Mouse (Mus musculus): ENCODE results near the gene Cabp1.

Cabp1 gene

DNA sequence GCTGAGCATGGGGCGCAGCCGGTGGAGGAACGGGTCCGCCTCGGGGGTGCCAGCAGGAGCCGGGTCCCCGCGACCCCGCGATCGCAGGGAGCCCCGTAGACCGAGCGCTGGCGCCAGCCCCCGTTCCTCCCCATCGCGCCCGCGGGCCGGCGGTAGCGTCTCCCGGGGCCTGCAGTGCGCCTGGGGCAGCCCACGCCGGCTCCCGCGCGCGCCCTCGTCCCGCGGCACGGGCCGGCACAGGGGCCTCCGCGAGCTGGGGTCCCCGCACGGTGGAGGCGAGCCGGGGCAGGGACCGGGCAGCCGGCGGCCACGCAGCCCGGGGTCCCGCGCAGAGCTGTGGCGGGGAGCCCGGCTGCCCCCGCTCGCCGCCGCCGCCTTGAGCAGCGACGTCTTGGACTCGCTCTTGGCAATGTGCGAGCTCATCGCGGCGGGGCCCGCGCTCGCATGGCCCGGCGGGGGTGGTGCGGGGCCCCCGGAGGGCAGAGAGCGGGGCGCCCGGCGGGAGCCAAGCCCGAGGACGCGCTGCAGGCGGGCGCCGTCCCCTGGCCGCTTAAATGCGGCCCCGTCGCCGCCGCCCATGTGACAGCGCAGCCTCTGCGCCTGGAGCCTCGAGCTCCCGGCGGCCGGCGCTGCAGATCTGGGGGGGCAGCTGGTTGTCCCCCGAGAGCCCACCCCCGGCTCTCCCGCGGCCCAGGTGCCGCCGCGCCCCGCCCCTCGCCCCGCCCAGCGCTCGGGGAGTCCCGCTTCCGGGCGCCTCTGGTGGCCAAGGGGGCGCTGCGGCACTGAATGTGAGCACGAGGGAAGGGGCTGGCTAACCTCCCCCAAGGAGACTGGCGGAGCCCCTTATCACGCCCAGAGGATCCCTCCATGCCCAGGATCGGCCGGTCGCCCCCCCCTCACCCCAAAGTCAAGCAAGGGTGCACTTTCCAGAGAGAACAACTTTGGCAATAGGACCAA, at the start of gene Cabp1:
Gene Cabp1, minus strand, starts transcription at position 713 of the 957 bp plus-strand sequence.
- CTCF ChIA-PET: no interaction called here

- CTCF ChIA-PET: interaction anchor here (0.6 kb wide), 2 partner anchors 60 to 276 kb away, joined by 3 to 11 read pairs; no protein-coding TSS in a partner anchor
Measured at GRCm38 (mm10) chr5:115240191-115240590, 46.0 kb upstream of the Cabp1 start.

GRCm38 (mm10) chr5:115238729-115239195, 44.6 kb upstream of the Cabp1 start:
- CTCF ChIA-PET: no interaction called here

DNA sequence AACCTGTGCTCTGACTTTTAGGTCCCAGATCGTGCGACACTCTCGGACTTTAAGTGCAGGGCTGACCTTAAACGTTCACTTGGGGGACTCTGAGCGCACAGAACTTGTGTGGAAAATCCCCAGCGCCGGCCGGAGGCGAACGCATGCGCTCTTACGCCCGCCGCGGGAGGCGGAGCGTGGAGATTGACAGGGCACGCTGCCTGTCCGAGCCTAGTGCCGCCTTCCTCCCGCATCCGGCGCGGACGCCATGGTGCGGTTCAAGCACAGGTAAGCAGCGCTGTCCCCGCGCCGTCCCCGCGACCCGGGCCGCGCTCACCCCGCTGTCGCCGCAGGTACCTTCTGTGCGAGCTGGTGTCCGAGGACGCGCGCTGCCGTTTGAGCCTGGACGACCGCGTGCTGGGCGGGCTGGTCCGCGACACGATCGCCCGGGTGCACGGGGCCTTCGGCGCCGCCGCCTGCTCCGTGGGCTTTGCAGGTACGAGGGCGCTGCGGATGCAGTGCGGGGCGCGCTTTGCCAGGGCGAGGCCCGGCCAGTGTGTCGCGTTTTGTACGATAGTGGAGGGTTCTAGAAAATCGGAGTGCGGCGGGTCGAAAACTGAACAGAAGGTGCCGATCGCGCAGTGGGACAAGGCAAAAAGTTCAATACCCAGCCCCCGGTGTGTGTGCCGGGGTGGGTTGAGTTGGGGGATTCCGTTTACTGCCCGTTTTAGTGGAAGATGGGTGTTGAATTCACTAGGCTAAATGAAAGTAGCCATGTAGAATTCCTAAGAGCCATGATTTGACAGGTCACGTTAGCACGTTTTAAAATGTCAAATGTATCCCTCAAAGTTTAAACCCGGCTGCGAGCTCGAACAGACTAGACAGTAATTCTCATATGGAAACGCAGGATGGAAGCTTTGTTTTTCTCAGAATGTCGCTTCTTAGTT, 43.9 kb upstream of the Cabp1 start:
- CTCF ChIA-PET: no interaction called here

- CTCF ChIA-PET: interaction anchor here (0.5 to 1.4 kb wide), 2 partner anchors 11 to 74 kb away, joined by 3 read pairs; no protein-coding TSS in a partner anchor
Measured at GRCm38 (mm10) chr5:115235786-115236263, 41.6 kb upstream of the Cabp1 start, which contains the start of gene Pop5. Gene Pop5, plus strand, starts transcription at chr5:115235836.

- CTCF ChIA-PET: interaction anchor here (0.5 to 1.4 kb wide), 2 partner anchors 11 to 74 kb away, joined by 3 read pairs; no protein-coding TSS in a partner anchor
Measured at GRCm38 (mm10) chr5:115235323-115235771, 41.2 kb upstream of the Cabp1 start.

DNA sequence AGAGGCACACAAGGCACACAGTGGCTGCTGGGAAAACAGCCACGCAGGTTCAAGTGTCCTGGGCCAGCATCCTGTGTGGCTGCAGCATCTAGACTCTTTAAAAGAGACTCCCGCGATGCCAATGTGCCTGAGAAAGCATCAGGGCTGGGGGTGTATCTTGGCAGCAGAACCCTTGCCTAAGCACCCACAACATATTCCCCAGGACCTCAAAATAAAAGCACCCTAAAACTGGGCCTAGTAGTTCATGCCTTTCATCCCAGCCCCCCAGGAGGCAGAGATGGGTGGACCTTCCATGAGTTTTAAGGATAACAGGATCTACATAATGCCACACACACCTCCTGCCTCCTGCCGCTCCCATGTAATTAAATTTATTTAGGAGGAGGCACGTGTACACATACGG, 40.3 kb upstream of the Cabp1 start:
- CTCF ChIA-PET: no interaction called here

DNA sequence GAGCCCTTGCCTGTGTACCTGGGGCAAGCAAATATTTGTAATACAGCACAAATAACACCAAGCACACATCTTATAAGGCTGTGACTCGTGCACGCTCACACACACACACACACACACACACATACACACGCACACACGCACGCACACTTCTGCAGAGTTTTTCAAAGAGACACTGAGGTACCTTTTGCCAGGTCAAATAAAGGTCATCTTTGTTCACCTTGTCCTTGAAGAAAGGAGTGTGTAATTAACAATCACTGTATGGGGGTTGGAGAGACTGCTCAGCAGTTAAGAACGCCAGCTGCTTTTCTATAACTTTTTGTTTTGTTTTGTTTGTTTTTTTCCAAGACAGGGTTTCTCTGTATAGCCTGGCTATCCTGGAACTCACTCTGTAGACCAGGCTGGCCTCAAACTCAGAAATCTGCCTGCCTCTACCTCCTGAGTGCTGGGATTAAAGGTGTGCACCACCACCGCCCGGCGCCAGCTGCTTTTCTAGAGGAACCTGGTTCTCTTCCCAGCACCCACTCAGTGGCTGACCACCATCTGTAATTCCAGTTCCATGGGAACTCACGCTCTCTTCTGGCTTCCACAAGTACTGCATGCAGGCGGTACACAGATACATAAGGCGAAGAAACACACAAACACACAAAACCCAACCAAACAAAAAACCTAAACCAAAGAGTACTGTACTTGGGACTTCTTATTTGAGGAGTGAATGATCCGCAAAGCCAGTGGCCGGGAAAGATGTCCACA, 39.0 kb upstream of the Cabp1 start:
- CTCF ChIA-PET: no interaction called here

DNA sequence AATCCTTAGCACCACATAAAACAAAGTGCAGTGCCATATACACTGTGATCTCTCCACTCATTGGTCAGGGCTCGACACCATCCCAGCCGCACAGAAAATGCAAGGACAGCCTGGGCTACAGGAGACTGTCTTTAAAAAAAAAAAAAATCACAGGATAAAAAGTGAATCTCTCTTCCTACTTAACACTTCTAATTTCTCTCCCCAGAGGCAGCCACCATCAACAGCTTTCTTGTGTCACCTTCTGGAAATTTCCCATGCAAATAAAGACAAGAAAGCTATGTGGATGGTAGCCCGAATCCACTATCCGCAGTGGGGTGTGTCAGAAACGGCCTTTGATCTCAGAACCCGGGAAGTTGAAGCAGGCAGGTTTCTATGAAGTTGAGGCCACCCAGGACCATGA, 38.3 kb upstream of the Cabp1 start:
- CTCF ChIA-PET: no interaction called here

- CTCF ChIA-PET: interaction anchor here (0.7 to 1.2 kb wide), 2 partner anchors 9 to 13 kb away, joined by 3 read pairs; no protein-coding TSS in a partner anchor
Measured at GRCm38 (mm10) chr5:115231552-115232120, 37.5 kb upstream of the Cabp1 start.

DNA sequence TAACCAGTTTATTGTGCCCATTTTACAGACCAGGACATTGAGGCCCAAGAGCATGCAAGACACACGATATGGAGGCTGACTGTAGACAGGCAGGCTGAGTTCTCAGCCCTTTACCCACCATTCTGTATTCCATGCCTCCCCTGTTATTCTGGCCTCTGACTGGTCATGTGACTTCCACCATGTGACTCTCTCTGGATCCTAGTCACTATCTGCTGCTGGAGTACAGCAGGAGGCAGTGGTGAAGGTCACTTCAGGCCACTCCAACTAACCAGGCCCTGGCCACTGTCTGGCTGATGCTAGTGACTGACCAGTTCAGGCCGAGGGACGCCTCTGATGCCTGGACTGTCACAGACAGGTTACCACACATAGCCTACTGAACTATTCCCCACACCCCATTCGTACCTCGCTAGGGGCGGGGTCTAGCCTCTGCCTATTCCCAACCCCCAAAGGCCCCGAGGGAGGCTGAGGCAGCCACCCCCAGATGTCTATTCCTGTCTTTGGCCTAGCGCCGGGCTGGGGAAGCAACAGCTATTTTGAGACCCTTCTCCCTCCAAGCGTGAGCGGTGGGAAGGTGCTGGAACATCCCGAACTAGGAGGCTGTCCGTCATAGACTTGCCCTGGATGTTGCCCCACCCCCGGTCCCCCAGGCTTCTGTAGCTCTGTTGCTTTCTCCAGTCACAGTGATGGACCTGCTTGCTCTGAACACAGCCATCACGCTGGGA, 36.8 kb upstream of the Cabp1 start:
- CTCF ChIA-PET: interaction anchor here (0.7 to 1.2 kb wide), 2 partner anchors 9 to 13 kb away, joined by 3 read pairs; no protein-coding TSS in a partner anchor

DNA sequence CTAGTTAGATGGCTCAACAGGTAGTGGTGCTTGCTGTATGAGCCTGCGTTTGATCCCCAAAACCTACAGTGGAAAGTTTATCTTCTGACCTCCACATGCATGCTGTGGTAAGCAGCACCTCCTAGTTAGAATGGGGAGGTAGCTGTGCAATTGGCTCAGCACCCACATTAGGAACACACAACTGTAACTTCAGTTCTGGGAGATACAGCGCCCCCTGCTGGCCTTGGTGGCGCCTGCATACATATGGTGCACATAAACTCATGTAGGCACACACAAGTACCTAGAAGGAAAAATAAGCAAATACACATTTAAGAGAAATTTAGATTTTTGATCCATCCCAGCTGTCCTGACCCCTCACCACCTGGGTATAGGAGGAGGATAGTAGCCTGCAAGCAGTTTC, 28.3 kb upstream of the Cabp1 start:
- CTCF ChIA-PET: interaction anchor here (0.5 to 1.3 kb wide), 2 partner anchors 9 to 34 kb away, joined by 3 to 8 read pairs; no protein-coding TSS in a partner anchor

GRCm38 (mm10) chr5:115220931-115221640, 26.9 kb upstream of the Cabp1 start:
- CTCF ChIA-PET: interaction anchor here (0.6 kb wide), 1 partner anchor 10 kb away, joined by 4 read pairs; no protein-coding TSS in a partner anchor

DNA sequence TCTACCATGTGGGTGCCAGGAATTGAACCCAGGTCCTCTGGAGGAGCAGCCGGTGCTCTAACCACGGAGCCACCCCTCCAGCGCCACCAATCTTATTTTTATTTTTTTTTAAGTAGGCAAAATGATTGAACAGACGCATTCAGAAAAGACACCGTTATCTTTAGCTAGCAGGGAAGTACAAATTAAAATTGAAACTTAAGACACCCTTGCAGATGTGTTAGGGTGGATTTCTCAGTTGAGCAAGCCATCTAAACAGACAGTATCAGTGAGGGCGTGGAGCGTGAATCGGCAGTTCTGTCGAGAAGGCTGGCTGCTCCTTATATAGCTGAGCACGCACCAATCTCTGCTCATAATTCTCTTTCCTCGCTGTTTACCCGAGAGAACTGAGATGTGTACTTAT, 23.8 kb upstream of the Cabp1 start:
- CTCF ChIA-PET: interaction anchor here (1.0 kb wide), 1 partner anchor 13 kb away, joined by 3 read pairs; no protein-coding TSS in a partner anchor

DNA sequence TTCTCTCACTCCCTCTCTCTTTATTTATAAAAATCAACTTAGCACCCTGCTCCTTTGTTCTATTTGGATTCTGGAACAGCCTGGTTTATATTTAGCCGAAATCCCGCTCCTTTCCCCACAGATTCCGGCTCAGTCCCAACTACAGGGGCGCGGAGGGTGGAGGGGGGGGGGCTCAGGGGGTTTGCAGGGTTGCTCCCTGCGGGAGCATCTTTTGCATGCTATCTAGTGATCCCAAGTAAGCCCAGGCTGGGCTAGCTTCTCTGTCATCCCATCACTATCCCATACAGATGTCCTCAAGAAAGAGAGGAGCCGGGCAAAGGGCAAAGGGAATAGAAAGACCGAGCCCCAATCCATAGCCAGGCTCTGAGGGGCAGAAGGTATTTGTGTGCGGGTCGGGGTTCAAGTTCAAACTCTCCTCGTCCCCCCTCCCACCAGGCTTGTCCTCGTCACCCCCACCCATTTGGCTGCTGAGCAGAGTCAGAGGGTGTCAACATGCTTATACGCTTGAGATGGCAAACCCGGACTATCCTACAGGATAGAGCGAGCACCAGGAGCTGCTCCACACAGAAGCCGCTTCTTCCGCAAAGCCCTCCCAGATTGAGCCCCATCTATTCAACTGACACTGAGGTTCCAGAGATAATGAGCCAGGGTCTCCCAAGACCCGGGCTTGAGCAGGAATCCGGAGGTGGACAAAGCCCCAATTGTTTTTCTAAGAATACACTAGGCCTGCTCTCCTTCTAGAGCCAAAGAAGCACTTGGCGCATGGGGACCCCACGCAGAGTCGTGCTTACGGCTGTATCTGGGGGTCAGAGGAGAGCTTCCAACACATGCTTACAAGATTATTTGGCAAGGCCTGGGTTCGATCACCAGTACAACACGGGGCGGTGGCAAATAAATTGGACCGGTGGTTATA, 21.3 kb upstream of the Cabp1 start:
- CTCF ChIA-PET: no interaction called here

DNA sequence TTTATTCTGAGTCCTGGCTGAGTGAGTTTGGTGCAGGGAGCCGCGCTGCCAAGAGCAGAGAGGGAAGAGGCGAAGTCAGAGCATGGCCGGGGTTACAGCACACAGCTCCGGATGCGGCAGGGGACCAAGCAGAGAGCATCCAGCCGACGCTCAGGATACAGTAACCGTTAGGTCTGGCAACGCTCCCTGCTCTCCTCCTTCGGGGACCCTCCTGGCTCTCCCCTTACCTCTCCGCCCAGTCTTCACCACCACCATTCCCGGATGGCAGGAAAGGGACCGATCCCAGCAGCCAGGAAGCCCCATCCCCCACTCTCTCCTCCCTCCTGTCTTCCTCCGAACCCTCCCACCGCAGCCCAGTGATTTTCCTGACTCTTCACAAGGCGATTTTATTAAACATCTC, 20.7 kb upstream of the Cabp1 start:
- CTCF ChIA-PET: no interaction called here

DNA sequence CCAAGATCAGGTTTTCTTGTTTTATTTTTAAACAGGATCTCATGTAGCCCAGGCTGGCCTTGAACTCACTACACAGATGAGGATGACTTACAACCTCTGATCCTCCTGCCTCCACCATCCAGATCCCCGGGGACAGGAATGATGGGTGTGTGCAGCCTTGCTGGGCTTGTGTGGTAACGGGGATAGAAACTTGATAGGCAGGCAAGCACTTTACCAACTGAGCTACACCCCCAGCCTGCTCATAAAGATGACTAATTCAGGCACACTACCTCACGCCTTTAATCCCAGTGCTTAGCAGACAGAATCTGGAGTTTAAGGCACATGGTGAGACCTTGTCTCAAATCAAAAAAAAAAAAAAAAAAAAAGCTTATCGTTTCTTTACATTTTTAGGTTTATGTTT, 18.7 kb upstream of the Cabp1 start:
- CTCF ChIA-PET: no interaction called here

DNA sequence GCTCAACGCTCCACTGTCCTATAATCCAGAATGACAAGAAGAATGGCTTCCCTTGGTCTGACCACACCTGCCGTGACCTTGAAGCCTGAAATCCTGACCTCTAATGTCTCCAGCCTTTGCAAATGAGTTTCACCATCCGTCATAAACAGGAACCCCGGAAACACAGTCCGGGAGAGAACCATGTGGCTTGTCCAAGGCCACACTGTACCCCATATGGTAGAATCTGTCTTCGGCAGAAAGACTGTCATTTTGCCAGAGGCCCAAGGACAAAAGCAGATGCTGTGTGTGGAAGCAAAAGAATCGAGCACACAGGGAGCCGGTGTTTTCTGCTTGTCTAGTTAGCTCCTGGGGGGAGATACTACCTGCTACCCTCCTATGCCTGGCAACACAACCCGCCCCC, 18.3 kb upstream of the Cabp1 start:
- CTCF ChIA-PET: no interaction called here

Data from spleen, embryonic (tissue).